In the genomic region with DNA sequence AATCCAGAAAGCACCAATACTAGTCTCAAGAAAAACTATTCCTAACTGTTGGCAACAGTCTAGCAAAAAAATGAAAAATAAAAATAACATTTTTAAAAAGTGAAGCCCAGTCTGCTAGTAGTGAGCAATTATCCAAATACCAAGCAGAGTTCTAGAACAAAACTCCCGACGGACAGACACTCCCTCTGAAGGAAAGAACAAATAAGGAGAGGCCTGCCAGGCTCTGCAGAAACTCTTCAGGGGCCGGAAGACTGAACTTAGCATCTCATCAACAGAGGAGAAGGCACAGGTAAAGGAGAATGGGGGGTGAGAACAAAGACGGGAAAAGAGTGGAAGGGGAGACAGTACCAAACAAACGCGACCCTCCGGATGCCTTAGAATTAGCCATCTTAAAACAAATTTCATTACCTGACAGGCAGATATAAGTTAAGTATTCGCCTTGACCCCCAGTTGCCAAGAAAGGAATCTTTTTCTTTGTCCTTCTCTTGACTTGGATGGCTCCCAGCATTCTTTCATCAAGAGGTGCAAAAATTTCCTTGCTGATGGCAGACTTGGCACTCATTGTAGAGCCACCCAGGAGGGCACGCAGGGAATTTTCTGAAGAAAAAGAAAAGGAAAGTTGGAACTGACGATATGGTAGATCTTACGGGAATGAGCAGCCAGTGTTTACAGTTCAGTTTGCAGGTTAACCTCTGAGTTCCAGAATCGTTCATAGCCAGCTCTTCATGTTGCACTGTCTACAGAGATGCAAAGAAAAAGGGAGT, we compare ENCODE assay signal across 22 mouse cellular contexts. TPM values are rescaled to one million over a fixed set of nuclear protein-coding genes. Genes with fewer than 3 reads are reported as not detected.
DNase-seq lines count a peak whose midpoint lies in the region; TF ChIP-seq lines count a peak whose summit lies in the region.
"Had no signal": no experiment of that assay in that cellular context is flagged by ENCODE, and none has a peak within 500 bp of the region (broad histone marks: within the 10 kb centered on the region; RNA-seq: fewer than 3 reads in every experiment).

No protein-coding gene starts in this region.

- peak overlapping the region; percentile 33; the same call in 1 of the 2 replicates for H3K27ac ChIP-seq in layer of hippocampus, adult 2 months
- H3K27ac ChIP-seq: forebrain, embryonic 15.5 days; heart, adult 2 months; hindbrain, embryonic 13.5 days; limb, embryonic 10.5 days; limb, embryonic 15.5 days; liver, embryonic 13.5 days; neural tube, embryonic 12.5 days had no signal

- no peak for TF ChIP-seq CTCF in layer of hippocampus, adult 2 months (conservative IDR thresholded peaks at IDR 0.05)

- DNase-seq in heart, adult 18-20 months = peak; percentile 46 to 52
- no peak for DNase-seq in heart, postnatal 4 days
- no peak for DNase-seq in layer of hippocampus, adult 2 months (ENCODE audit: low spot score in 2 of 2)
- DNase-seq in layer of hippocampus, postnatal 25 days (ENCODE audit: extremely low spot score in 1 of 2, low spot score in 1 of 2) = no peak
- DNase-seq in gastrocnemius, postnatal 14 days = peak; percentile 16
- no peak for DNase-seq in embryo, embryonic 11 days
- no peak for DNase-seq in retina, postnatal 1 day
- DNase-seq: adrenal gland, postnatal 25 days; cerebellum, adult 18-20 months; cerebellum, postnatal 14 days; heart, adult 2 months; heart, postnatal 36 days; kidney, adult 18-20 months; kidney, postnatal 4 days; liver, embryonic 13.5 days; thymus, postnatal 4 days had no signal

- no peak overlapping the region for H3K4me3 ChIP-seq in layer of hippocampus, adult 2 months
- H3K4me3 ChIP-seq: forebrain, embryonic 15.5 days; heart, adult 2 months; hindbrain, embryonic 13.5 days; limb, embryonic 10.5 days; limb, embryonic 15.5 days; liver, embryonic 13.5 days; myocyte; neural tube, embryonic 12.5 days had no signal

- intact Hi-C loops in gastrocnemius, postnatal 14 days (cut with DNase I; ENCODE audit: low total_unique reads) = no loop called here

RNA-seq across cellular contexts. Expression of gene Stxbp6, which starts 55.3 kb away (rescaled TPM):
- total RNA-seq in heart, adult 18-20 months (2021) = 10 to 100 TPM in 1 of 2 experiments, 1 to 10 TPM in 1; 6.0 to 10.2 TPM
- 10 to 100 TPM; 12.2 to 15.5 TPM for total RNA-seq in heart, postnatal 4 days (2021)
- 100 to 1,000 TPM in 1 of 2 experiments, 10 to 100 TPM in 1; 83.6 to 100 TPM for total RNA-seq in layer of hippocampus, adult 2 months (2021)
- 10 to 100 TPM; 73.5 to 78.3 TPM for total RNA-seq in layer of hippocampus, postnatal 25 days (2021)
- total RNA-seq in gastrocnemius, postnatal 14 days (2021) = 10 to 100 TPM in 1 of 2 experiments, 1 to 10 TPM in 1; 7.8 to 12.7 TPM

Comparison
In these comparisons a context has a peak if more than half of its experiments do, and no peak if none do; other contexts are left out.
1. DNase-seq: peak in heart, adult 18-20 months (2 of 2) and gastrocnemius, postnatal 14 days (single experiment); none in heart, postnatal 4 days (single experiment), layer of hippocampus, adult 2 months (0 of 2), layer of hippocampus, postnatal 25 days (0 of 2), embryo, embryonic 11 days (single experiment) and retina, postnatal 1 day (single experiment).
2. RNA of gene Stxbp6, which starts 55.3 kb away (total RNA-seq): 83.6 to 100 TPM in layer of hippocampus, adult 2 months and 73.5 to 78.3 TPM in layer of hippocampus, postnatal 25 days; 12.2 to 15.5 TPM in heart, postnatal 4 days, 7.8 to 12.7 TPM in gastrocnemius, postnatal 14 days and 6.0 to 10.2 TPM in heart, adult 18-20 months; every median in the first group is over 4 times any median in the second.